Mouse (Mus musculus) olfactory bulb, adult 2 months (tissue): ENCODE data around the gene Adcy5.

ENCODE experiments used
- CTCF ChIP-seq: fragments of 200-500 bp; IDR thresholded peaks from 2 replicates; pipeline ENCODE4 v1.5.1; 2012; ENCODE audit warnings: low read depth, mild to moderate bottlenecking, low read length, moderate library complexity; ENCODE audit not compliant: insufficient read depth
- POLR2A ChIP-seq: fragments of 200-500 bp; IDR thresholded peaks from 2 replicates; pipeline ENCODE4 v1.6.1; 2012; ENCODE audit warnings: mild to moderate bottlenecking, low read depth, low read length, moderate library complexity; ENCODE audit not compliant: insufficient read depth

DNA sequence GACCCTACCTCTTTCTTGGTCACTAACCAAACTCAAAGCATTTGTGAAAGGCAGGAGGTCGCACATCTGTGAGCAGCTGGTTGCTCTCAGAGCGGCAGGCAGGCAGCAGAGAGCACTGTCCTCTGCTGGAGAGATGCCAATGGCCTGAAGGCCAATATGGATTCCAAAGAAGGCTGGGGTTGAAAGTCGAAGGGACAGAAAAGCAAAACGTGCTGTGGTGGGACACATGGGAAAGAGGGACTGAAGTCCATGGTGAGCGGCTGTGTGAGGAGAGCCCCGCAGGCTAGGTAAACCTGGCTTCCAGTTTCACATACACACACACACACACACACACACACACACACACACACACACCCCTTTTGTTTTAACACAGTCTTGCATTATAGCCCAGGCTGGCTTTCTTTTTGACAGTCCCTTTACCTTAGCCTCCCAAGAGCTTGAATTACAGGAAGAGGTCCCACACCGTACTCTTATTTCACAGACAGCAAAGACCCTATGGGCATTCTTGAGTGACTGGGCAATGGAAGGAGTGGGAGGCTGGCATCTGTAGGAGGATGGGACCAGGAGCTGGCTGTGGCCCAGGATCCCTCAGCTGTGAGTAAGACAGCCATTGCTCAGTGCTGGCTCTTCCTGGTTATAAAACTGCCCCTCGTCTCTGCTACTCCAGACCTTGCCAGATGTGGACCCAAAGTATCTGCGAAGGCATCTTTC is 45.9 kb downstream of the Adcy5 start:
- TF ChIP-seq POLR2A: no peak
- no peak for TF ChIP-seq CTCF
